Mouse (Mus musculus): ENCODE data around the gene Smtnl1. TPM values are rescaled to one million over a fixed set of nuclear protein-coding genes. Genes with fewer than 3 reads are reported as not detected.
"Not testable (repeated sequence)": the region's sequence is repeated elsewhere in the genome, so short reads cannot be mapped to it uniquely, and the experiment has no call there.

Smtnl1 gene
- total RNA-seq, 2 experiments from 2014 or later = not detected

DNA sequence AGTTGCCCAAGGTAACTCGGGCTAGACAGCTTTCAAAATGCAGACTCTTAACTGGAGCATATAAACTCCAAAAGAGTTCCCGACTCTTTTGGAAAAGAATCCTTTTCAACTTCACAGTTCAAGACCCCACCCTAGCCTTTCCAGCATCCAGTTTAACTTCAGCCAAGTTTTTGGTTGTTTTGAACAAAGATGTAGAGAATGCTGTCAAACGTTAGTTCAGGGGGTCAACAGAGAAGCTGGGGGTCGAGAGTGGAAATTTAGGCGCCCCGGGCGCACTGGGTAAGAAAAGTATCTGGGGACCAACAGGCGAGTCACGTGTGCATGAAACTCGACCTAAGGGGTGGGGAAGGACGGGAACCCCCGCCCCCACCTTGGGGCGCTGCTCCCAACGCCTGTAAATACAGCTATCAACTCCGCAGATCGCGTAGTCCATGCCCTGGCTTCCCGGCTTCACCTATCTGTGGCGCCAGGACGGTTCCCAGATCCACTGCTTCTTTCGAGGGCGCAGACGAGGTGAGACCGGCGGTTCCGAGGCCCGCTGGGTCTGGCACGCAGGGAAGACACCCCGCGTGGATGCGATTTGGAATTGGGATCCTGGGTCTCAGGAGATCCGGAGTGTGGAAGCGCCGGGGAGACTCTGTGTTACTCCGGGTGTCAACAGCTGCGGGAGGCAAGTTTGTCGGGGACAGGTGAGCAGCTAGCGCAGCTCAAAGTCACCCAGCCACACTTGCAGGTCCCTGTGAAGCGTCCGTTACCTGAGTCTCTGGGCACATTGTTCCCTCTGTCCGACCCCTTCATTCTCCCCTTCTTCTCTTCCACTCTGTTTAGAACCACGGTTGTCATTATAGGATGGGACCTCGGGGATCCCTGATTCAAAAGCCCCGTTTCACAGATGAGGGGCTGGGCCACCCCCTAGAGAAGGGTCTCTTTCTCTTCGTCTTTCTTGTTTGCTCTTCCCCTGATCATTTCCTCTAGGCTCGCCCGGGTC, 16.8 kb upstream of the Smtnl1 start:
- intact Hi-C loops (cut with DNase I) = no loop called here
- no peak for DNase-seq (ENCODE audit: low spot score)

DNA sequence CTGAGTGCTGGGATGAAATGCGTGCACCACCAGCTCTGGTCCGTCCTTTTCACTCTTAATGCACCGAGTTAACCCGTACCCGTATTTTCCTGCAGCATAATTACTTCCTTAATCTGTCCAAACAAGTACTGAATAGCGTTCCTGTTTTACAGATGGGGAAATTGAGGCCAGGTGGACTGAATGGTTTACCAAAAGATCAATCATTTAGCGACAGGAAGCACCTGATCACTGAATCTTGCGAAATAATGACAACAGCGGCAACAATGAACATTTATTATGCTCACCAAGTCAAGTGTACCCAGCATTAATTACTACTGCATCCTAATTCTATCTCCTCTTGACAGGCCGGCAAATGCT, 16.1 kb upstream of the Smtnl1 start, which contains the start of gene Slc43a1:
TSS of gene Slc43a1 (plus strand) at position 258 of the 357 bp plus-strand sequence.
- intact Hi-C loops (cut with DNase I) = no loop called here
- no peak for DNase-seq (ENCODE audit: low spot score)

DNA sequence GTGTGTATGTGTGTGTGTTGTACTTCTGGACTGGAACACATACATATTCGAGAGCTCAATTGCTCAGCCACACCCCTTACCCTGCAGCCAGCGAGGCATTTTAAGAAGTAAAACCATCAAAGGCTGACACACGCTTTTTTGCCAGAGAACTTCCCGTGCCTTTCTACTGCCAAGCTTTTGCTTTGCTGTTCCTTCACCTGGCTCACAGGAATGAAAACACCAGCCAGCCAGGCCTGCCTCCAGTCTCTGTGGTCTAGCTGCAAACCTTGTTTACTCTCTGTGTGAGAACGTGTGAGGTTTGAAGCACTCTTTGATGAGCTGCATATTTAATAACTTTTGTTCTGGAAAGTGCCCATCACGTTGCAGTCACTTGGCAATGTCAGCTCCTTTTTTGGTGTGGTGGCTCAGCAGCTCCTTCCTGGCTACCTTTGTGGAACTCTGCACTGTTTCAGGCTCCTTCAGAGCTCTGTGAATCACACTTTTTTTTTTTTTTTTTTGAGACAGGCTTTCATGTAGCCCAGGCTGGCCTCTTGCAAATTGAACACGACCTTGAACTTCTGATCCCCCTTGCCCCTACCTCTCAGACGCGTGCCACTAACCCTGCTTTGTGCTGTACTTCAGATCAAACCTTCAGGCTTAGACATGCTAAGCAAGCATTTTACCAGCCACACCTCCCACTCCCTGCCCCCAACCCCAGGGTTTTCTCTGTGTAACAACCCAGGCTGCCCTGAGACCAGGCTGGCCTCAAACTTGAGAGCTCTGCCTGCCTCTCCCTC, 15.6 kb upstream of the Smtnl1 start:
- no peak for DNase-seq (ENCODE audit: low spot score)
- intact Hi-C loops (cut with DNase I) = no loop called here

DNA sequence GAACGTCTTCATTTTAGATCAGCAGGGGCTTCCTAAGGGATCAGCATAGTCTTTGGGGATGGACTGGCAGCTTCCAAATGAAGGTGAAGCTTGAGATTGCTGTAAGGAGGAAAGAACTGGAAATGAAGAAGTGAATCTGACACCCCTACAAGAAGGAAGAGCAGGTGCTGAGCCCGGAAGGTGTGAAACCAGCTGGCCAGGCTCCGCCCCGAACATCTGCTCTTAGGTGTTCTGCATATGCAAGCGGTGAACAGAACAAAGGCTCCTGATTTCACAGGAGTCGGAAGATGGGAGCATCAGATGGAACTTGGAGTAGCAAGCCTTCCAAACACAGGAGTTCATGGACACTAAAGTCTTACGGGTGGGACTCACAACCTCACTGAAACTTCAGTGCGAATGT, 14.7 kb upstream of the Smtnl1 start:
- intact Hi-C loops (cut with DNase I) = no loop called here
- no peak for DNase-seq (ENCODE audit: low spot score)

DNA sequence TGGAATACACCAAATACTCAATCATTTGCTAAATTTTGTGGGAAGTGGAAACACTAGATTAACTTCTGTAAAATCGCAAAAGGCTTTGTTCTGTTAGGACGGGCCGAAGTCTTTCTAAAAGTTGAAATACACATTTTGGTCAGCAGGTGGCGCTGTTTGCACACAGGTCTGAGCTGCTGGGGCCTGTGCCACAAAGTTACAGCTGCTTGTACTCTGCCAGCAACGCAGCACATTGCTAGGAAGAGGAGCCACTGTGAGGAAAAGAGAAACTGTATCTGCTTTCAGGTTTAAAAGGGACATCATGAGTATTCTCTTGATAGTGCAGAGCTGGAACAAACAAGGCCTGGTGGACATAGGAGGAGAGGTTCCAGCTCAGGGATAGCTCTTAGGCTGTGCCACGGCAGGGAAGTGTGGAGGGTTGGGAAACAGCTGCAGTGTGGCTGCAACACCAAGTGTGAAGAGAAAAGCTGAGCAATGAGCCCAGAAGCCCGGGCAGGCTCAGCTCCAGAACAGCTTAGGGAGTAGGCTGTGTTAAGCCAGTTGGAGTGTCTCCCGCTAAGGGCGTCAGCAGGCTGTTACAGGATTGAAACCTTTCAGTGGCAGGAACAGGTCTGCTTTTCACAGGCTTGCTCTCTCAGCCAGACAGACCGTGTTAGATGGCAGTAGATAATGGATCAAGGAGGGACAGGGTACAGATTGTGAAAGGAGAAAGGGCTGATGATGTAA, 9.4 kb upstream of the Smtnl1 start:
- intact Hi-C loops (cut with DNase I) = loop anchor here (1.0 to 5.0 kb wide), 4 partner anchors 23 to 175 kb away; no protein-coding TSS in a partner anchor
- DNase-seq (ENCODE audit: low spot score) = peak; percentile 67

- intact Hi-C loops (cut with DNase I) = no loop called here
- DNase-seq (ENCODE audit: low spot score) = no peak
These were observed 5.0 kb upstream of the Smtnl1 start for GRCm38 (mm10) chr2:84827283-84827920.

- intact Hi-C loops (cut with DNase I) = no loop called here
- DNase-seq (ENCODE audit: low spot score) = peak; percentile 79
These were observed 4.2 kb upstream of the Smtnl1 start, which contains the start of gene Timm10 for GRCm38 (mm10) chr2:84826488-84827282. TSS of gene Timm10 (plus strand) at chr2:84826997.

DNA sequence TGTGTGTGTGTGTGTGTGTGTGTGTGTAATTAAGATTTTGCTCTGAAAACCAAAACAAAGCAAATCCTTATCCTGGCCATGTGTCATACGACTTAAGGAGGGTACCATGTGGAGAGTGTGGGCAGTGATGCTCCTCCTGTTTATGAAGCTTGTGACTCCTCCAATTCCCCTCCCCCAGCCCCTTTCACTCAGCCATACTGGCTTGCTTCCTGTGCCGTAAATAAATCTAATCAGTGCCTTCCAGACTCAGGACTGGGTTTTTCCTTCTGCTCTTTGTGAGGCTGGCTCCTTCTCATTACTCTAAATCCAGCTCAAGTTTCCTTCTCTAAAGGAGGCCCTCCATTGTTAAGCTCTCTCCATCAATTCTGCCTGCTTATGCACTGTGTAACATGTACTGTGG, 785 bp upstream of the Smtnl1 start:
- intact Hi-C loops (cut with DNase I) = no loop called here
- no peak for DNase-seq (ENCODE audit: low spot score)

DNA sequence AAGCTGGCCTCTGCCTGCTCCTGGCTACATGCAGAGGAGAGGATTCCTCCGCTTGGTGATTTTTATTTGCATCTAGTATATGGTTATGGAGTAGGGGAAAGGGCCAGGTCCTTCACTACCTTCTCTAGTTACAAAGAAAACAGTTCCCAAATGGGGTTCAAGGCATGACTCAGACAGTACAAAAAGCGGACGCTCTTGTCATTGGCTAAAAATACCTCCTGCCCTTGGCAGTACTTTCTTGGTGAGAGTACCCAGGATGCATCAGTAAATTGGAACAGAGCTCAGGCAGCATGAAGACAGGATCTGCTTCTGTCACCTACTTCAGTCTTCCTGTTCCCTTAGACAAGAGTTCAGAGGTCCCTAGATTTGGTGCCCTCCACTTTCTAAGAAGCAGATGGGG, 2.6 kb downstream of the Smtnl1 start:
- intact Hi-C loops (cut with DNase I) = no loop called here
- DNase-seq (ENCODE audit: low spot score) = no peak

DNA sequence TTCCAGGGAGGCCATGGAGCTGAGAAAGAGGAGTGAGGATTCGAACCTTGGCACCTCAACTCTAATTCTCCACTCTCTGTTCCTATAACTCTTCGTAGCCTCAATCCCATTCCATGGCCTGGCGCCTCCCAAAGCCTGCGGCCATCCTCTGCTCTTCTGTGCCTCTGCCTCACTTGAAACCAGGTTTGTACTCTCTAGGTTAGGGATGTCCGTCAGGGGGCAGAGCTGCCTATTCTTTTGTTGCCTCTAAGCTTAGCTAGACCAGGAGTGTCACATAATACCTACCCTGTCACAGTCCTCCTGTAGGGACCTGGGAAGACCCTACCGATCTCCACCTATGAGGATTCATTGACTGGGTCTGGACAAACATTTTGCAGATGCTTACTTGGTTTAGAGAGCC, 9.8 kb downstream of the Smtnl1 start:
- intact Hi-C loops (cut with DNase I) = no loop called here
- no peak for DNase-seq (ENCODE audit: low spot score)

DNA sequence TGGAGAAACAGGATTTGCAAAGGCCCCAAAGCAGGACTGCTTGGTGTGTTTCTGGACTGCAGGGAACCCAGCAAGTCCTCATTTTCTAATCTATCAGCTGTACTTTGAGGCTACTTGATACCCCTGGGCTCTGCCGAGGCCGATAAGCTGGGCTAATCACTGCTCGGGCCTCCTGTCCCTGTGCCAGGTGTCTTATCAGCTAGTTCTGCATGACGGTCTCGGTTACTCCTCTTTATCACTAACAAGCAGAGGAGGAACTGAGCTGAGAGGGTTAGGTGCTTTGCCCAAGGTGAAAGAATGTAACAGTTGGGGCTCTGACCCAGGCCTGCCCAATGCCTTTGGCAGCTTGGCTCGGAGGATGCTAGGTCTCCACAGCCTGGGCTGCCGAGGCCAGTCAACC, 10.6 kb downstream of the Smtnl1 start:
- intact Hi-C loops (cut with DNase I) = no loop called here
- DNase-seq (ENCODE audit: low spot score) = no peak

DNA sequence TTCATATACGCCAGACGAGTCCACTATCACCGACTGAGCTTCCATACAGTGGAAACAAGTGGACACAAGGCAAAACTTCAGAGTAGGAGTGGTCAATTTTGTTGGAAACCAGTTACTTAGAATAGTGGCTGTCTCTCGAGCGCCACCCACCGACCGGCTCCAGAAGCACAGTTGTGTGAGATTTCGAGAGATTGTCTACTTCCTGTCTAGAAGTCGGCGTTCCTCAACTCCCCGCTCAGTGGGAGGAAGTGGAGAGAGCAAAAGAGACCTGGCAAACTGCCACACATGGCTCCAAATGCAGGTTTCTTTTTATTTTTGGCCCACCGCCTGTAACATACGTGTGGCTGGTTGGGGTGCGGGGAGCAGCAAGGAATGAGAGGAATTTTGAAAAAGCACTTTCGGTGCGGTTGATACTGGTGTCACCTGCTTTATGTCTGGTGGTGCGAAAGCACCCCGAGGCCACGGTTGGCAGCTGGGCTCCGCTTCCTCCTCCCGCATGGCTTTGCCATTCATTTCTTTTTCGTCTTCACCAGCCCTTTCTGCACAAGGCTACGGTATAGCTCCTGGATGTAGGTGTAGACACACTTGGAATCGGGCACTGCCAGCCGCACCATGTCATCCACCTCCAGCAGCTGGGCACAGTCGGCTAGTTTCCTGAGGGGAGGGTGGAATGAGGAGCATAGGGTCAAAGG, 11.4 kb downstream of the Smtnl1 start:
- DNase-seq (ENCODE audit: low spot score) = peak; percentile 76
- intact Hi-C loops (cut with DNase I) = no loop called here

DNA sequence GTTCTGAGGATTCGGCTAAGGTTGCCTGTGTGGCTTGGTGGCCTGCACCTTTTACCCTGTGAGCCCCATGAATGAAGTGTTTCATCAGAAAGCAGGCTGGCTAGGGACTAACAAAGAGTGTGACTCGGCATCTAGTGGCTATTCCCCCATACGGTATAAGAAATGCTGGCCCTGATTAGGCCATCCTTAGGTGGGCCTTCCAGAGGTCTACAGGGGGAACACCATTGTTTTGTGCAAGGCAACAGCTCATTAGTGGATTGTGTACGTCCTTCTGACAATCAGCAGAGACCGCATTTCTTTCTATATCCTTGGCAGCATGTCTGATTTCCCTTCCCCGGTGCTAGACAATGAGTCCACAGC, 11.9 kb downstream of the Smtnl1 start:
- intact Hi-C loops (cut with DNase I) = no loop called here
- DNase-seq (ENCODE audit: low spot score) = no peak

DNA sequence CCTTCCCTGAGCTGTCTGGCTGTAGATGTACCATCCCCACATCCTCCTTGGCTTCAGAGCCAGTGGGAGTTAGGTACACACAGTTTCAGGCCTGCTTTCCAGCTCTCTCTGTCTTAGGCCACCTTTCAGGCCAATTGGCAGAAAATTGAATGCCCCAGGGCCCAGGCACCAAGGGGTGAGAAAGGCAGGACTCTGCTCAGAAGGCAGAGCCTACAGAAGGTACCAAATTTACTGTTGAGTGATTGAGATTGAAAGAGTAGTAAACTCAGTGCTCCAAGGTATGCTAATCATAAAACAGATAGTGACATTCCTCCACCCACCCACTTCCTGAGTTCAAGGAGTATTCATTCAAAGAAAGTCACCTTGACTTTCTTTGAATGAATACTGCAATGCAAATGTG, 13.1 kb downstream of the Smtnl1 start:
- intact Hi-C loops (cut with DNase I) = no loop called here
- no peak for DNase-seq (ENCODE audit: low spot score)

DNA sequence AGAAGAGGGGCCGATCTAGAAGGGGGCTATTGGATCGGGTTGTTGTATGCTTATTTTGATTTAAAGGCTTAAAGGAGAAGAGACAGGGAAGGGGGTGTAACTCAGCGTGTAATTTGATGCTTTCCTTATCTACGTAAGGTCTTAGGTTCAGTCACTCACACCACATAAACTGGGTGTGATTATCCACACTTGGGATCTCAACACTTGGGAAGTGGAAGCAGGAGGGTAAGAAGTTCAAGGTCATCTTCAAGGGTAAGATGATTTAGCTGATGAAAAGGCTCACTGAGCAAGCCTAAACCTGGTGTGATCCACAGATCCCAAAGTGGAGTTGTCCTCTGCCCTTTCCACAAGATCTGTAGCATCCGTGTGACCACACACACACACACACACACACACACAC, 15.9 kb downstream of the Smtnl1 start:
- intact Hi-C loops (cut with DNase I) = no loop called here
- DNase-seq (ENCODE audit: low spot score) = no peak

DNA sequence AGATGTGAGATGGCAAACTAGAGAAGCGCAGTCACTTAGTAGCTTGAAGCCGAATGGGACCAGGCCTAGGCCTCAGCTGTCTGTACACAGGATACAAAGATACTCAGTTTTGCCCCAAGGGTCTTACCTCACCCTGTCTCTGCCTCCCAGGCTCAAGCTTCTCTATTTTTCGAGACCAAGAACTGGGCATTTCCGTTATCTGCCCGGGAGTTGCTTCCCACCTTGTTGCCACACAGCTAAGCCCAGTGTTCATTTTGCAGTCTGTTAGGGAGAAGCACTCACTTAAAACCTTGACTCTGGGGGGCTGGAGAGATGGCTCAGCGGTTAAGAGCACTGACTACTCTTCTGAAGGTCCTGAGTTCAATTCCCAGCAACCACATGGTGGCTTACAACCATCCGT, 18.5 kb downstream of the Smtnl1 start:
- DNase-seq (ENCODE audit: low spot score) = no peak
- intact Hi-C loops (cut with DNase I) = no loop called here

GRCm38 (mm10) chr2:84801223-84801622, 21.2 kb downstream of the Smtnl1 start:
- DNase-seq (ENCODE audit: low spot score); intact Hi-C loops (cut with DNase I): not testable (repeated sequence)

GRCm38 (mm10) chr2:84800304-84800703, 22.1 kb downstream of the Smtnl1 start:
- DNase-seq (ENCODE audit: low spot score) = no peak
- intact Hi-C loops (cut with DNase I) = no loop called here

All from heart, postnatal 25 days (tissue).